Mouse (Mus musculus) megakaryocyte, embryonic 14.5 days (primary cell): ENCODE results near the gene Mxi1.

Experiments
- FLI1 ChIP-seq: IDR thresholded peaks from 2 replicates; pipeline ENCODE4 v1.6.1; 2012; ENCODE audit warnings: low read length, inconsistent platforms, mixed read lengths
- GATA1 ChIP-seq: IDR thresholded peaks from 3 replicates; pipeline ENCODE4 v1.6.1; 2012; ENCODE audit warnings: mixed read lengths, low read length, inconsistent platforms, borderline replicate concordance

DNA sequence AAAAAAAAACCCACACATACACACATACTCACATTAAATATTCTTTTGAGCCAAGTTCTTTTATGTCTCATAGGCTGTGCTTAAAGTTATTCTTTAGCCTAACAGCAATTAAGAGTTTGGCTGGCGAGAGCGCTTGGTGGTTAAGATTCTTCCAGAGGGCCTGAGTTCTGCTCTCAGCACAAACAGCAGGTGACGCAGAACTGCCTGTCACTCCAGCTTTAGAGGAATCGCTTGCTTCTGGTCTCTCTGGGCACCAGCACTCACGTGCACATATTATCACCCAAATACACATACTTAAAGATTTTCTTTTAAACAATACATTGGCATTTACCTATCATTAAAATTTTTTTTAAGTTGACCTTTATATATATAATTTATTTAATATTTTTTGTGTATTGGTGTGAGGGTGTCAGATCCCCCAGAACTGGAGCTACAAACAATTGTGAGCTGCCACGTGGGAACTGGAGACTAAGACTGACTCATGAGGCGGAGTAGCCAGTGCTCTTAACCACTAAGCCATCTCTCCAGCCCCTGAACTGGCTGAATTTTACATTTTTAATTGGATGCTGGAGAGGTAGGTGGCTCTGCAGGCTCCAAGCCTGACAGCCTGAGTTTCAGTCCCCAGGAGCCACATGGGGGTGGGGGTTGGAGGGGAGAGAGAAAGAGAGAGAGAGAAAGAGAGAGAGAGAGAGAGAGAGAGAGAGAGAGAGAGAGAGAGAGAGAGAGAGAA, 44.1 kb downstream of the Mxi1 start:
- TF ChIP-seq GATA1 (no peak), FLI1 (no peak)
